Mouse (Mus musculus): ENCODE data around the gene Trim8.

Trim8 gene

DNA sequence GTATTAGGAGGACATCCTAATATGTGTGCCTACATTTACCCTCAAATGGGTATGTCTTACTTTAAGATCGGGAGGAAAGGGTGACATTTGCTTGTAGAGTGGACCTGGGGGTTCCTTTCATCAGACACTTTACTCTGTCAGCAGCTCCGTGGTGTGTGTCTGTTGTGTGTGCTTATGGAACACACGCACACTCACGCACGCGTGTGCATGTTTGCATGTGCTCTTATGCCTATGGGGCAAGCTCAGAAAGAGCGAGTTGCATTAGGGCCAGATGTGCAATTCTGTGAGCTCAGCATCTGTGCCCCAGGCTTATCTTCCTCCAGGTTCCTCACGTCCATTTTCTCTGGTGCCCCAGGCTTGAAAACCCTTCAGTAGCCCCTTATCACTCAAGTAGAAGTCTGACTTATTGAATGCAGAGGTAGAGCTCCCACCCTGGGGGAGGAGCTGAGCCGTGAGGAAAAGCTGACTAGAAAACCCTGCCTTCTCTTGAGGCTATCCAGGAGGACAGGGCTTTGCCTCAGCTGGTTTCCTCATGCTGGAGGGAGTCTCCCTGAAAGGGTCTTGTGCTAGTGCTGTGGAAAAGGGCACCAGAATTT is 3.4 kb downstream of the Trim8 start:
- DNase-seq (ENCODE audit: low spot score in 2 of 2), result no peak

DNA sequence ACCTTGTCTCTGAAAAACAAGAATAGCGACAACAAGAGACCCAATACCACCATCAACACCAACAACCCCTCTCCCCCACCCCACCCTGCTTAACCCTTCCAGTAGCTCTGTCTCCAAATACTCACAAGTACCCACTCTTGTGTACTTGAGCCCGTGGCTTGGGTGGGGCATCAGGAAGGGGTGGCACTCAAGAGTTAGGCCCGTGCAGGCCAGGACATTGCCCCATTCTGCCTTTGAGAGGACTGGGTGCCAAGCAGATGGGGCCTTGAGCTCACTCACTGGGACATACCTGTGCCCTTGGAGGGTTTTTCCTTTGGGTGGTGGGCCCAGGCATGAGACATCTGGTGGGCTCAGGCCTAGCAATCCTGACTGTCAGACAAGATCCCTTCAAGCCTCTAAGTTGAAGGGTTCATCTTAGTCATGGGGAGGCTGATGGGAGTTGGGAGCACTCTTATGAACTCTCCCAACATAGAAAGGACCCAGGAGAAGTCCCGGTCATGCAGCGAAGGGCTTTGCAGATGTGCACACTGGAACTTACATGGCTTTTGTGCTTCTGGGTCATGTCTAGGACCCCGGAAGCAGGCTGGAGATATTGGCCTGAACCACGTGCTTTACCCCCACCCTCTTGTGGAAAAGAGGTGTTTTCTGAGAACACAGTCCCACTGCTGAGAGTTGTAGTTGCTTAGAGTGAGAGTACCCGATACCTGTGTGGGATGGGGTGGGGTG is 4.3 kb downstream of the Trim8 start:
- DNase-seq (ENCODE audit: low spot score in 2 of 2), result no peak

DNA sequence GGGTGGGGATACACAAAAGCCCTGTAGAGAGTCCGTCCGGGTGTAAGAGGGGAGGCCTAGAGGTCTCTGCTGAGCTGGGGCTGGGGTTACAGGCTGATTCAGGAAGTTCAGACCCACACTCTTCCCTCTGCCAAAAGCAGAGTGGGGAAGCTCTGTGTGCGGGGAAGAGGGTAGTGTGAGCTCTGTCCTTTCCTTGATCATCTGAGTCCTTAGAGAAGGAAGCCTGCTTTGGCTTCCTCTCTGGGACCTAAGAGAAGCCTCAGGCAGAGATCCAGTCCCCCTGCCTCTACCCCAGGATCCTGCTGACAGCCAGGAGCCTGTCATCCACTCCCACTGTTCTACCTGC is 4.8 kb downstream of the Trim8 start:
- no peak for DNase-seq (ENCODE audit: low spot score in 2 of 2)

DNA sequence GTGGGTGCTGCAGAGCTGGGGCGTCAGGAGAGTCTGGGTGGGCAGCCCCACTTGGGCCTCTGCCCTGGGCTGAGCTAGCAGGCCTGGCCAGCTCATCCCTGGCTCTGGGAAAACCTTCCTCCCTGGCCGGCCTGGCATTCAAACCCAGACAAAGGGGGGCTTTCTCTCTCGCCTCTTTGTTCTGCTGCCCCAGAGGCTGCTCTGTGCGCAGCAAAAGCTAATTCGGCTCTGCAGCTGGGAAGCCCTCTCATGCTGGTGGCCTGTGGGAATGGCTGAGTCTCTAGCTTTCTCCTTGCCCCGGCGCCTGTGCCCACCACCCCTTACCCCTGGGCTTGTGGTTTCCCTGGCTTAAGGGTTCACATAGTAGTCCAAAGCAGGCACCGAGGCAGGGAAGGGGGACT is 5.7 kb downstream of the Trim8 start:
- DNase-seq (ENCODE audit: low spot score in 2 of 2), result no peak

DNA sequence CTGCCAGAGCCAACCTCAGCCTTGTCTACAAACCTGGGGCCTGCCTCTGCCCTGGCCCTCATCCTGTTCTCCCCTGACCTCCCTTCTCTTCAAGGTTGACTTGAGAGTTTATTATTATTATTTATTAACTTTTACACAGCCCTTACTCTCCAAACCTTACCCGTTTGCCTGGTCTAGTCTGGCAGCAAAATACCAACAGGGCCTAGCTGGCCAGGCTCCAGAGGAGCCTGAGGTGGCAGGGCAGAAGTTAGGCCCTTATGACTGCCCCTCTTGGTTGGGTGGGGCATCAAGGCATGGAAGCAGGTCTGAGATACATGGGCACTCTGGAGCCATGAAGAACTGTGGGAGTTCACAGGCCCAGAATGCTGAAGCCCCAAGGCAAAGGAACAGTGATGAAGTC is 6.3 kb downstream of the Trim8 start:
- DNase-seq (ENCODE audit: low spot score in 2 of 2), result no peak

DNA sequence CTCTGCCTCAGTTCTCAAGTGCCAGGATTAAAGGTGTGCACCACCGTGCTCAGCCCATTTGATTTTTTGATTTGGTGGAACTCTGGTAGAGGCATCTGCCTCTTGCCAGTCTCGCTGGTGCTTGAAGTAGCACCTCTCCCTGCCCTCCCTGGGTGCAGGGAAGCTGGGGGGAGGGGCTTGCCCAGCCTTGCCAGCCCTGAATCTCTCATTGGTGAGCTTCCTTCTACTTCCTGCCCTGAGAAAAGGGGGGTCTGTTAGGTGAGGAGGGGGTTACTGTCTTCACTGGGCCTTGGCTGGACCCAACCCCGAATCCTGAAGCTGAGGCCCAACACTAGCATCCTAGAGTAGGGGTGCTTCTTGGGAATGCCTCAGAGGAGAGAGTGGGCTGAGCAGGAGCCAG is 7.2 kb downstream of the Trim8 start:
- no peak for DNase-seq (ENCODE audit: low spot score in 2 of 2)

DNA sequence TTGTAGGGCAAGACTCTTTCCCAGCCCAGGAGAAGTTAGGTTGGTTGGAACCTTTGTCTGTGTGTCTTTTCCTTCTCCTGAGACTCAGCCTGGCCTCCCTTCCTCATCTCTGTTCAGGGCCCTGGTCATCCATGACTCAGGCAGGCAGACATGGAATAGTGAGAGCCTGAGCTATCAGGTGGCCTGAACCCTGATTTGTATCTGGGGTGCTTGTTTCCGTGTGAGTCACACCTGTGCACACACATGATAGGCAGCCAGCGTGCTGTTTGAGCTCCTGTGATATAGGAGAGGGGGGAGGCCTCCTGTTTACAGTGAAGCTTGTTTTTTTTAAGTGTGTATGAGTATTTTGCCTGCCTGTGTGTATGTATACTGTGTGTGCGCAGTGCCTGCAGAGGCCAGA is 7.7 kb downstream of the Trim8 start:
- DNase-seq (ENCODE audit: low spot score in 2 of 2), result no peak

DNA sequence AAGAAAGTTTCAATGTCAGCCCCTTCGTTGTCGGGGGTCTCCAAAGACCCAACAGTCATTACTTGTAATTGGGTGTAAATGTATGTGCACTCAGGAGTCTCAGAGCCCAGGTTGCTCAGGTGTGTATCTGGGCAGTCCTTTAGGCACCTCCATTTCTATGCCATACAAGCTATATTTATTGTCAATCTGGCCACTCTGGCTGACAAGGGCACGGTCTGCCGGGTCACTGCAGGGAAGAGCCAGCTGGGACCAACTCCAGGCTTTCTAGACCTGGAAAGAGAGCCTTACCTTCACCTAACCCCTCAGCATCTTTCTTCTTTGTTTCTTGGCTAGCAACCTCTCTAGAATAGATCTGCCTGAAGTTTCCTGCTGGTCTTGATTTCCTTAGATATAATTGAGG is 8.2 kb downstream of the Trim8 start:
- no peak for DNase-seq (ENCODE audit: low spot score in 2 of 2)

DNA sequence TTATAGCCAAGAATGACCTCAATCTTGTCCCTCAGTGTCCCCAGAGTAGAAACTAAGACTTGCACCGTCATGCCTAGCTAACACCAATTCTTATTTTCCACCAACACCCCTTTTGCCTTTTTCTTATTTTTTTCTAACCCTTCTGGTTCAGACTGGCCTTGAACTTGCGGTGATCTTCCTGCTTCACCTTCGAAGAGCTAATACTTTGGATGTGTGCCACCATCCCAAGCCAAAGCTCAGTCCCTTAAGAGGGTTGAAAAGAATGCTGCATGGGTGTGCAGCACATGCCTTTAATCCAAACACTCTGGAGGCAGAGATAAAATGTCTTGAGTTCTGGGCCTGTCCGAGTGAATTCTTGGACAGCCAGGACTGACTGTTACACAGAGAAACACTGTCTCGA is 8.9 kb downstream of the Trim8 start:
- DNase-seq (ENCODE audit: low spot score in 2 of 2), result no peak

DNA sequence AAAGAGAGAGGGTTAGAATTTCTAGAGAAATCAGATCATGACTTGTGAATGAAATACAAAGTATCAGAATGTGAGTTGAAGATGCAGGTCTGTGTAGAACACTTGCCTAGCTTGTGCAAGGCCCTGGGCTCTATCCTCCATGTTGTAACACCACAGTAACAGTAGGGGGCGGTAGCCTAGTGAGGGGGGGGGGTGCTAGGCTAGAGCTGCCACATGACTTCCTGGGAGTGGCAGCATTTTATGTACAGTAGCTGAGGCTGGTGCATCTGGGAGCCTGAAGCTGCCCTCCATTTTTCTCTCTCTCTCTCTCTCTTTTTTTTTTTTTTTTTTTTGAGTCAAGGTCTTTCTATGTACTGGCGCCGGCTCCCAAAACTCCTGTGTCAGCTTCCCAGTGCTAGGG is 9.3 kb downstream of the Trim8 start:
- peak in 1 of 2 experiments; percentile 37 for DNase-seq (ENCODE audit: low spot score in 2 of 2)

DNA sequence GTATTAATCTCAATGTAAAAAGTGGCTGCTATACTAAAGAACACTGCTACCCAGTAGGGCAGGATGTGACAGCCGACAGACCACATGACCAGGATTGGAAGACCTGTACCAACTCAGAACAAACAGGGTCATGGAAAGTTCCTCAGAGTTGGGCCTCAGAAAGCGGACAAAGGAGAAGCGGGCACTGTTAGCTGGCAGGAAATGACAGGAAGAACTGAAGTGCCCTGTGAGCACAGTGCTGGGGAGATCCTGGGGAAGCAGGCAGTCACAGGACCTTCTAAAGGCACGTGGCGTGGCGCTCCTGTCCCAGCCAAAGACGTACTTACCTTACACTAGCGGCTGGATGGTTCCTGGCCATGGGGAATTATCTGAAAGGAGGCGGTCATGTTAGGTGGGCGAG is 9.8 kb downstream of the Trim8 start:
- peak in 1 of 2 experiments; percentile 30 for DNase-seq (ENCODE audit: low spot score in 2 of 2)

DNA sequence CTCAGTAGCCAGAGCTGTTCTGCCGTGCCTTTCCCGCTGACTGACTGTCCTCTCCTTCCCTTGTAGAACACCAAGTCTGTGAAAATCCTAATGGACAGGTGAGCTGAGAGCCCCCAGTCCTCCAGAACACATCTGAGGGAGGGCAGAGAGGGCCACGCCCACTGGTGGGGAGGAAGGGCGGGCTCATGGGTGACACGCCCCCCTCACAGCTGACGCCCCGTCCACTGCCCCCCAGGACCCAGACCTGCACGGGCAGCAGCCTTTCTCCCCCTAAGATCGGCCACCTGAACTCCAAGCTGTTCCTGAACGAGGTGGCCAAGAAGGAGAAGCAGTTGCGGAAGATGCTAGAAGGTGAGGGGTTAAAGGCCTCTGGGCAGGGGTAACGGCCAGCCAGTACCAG is 12.9 kb downstream of the Trim8 start:
- no peak for DNase-seq (ENCODE audit: low spot score in 2 of 2)

DNA sequence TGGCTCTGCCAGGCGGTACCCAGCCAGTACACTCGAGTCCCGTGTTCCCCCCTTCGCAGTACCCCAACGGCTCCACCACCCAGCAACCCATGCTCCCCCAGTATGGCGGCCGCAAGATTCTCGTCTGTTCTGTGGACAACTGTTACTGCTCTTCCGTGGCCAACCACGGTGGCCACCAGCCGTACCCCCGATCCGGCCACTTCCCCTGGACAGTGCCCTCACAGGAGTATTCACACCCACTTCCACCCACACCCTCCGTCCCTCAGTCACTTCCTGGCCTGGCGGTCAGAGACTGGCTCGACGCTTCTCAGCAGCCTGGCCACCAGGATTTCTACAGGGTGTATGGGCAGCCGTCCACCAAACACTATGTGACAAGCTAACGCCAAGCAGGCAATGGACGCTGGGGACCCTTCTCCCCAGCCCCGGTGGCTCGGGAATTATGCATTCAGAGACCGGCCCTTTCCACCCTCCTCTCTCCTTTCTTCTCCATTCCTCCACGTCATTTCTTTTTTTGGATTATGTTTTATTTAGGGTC is 13.9 kb downstream of the Trim8 start:
- DNase-seq (ENCODE audit: low spot score in 2 of 2), result no peak

DNA sequence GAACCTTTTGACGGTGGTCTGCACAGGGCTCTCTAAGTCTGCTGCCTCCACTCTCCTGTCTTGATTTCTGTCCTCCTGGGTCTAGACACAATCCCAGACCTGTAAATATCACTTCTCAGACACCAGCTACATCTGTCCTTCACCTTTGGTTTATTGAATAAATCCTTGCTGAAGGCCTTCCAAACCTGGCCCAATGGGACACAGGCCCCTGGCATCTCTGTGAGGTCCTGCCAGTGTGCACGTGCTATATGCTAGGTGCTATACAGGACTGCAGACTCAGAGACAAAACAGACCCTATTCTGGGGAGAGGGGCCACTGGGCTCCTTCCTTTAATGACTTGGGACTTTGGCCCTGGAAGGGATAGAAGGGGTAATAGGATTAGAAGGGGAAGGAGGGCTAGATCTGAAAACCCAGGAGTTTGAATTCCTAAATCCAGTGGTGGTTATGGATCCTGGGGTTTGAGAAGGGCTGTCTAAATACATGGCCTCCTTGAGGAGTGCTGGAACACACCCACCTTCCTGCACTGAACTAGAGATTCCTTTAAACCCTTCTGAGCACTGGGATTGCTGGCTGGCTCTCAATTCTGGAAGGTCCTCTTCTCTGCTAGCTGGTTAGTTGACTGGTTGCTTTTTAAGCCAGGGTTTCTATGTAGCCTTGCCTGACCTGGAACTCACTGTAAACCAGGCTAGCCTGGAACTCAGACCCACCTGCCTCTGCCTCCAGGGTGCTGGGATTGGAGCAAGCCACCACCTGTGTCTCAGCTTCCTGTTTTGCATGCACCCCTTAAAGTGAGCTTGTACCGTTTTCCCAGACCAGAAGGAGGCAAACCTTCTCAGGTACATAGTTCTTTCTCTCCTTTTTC is 15.4 kb downstream of the Trim8 start:
- no peak for DNase-seq (ENCODE audit: low spot score in 2 of 2)

DNA sequence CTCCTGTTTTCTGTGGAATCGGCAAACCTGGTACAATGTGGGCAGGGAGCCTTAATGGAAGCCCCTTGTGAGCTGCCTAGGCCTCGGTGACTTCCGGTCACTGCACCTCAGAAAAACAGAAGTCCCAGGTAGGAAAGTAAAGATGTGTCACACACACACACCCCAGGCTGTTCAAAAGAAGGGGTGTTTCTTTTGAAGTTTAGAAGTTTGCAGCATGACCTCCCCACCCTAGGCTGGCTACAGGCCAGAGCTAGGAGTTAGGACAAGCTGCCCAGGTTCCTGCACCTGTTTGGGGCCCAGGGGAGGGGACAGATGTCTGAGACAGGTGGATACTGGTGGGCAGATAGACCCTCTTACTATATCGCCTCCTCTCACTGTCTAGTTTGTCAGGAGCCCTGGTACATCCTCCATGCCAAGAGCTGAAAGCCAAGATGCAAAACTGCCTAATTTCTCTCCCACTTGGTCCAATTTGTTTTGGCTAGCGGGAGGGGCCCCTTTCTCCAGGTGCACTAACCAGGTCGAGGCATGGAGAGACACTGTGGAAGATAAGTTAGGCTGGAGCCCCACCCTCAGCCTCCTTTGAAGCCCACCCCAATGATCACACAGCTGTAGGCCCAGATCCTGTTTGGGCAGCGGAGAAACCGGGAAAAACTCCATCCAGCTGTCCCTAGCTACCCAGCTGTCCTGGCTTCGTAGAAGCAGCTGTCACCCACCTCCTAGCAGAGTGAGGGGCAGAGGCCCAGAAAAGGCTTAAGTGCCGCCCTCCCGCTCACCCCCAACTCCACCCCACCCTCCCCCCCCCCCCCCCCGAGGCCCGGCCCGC is 16.2 kb downstream of the Trim8 start:
- DNase-seq (ENCODE audit: low spot score in 2 of 2), result no peak

DNA sequence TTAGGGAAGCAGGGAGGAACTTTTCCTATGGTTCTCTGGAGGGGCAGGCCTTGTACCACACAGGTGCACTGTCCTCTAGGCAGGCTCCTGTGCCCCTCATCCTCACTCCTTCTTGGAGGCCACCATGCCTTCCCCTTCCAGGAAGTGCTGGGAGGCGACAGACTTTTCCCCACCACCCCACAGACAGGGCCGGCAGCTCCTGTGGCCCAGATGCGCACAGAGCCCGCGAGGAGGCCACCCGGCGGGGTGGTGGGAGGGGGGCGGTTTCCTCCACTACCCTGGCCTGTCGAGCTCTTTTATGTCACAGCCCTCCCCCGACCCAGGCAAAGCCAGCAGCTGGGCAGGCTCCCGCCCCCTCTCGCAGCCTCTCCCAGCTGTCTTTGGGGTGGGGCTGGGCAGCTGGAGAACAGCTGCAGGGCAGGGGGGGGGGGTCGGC is 16.9 kb downstream of the Trim8 start:
- peak in 1 of 2 experiments; percentile 31 for DNase-seq (ENCODE audit: low spot score in 2 of 2)

DNA sequence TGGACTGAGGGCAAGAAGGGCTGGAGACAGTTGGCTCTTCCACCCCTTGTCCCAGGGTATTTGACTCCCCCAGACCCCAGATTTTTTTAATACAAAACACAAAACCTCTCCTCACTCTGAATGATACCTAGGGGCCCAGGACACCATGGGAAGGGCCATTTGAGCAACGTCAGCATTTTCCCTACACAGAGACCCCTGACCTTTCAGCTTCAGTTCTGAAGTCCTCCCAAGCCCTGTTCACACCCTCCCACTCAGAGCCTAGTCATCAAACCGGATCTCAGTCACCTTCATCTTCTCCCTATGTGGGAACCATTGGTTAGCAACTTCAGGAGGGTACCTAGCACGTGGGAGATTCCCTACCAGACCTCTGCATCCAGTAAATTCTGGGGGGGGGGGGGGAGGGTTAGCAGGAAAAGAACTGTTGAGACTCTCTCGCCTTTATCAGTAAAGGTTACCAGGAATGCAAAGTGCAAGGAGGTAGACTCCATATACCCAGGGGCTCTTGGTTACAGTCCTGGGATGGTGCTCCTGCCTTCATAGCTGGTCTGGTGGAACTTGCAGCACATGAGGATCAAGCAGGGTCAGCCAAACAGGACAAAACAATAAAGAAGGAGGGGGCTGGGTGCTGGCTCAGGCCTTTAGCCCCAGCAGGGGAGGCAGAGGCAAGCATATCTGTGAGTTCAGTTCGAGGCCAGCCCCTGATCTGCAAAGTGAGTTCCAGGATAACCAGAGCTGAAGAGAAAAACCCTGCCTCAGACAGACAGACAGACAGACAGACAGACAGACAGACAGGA is 17.5 kb downstream of the Trim8 start:
- DNase-seq (ENCODE audit: low spot score in 2 of 2), result no peak

DNA sequence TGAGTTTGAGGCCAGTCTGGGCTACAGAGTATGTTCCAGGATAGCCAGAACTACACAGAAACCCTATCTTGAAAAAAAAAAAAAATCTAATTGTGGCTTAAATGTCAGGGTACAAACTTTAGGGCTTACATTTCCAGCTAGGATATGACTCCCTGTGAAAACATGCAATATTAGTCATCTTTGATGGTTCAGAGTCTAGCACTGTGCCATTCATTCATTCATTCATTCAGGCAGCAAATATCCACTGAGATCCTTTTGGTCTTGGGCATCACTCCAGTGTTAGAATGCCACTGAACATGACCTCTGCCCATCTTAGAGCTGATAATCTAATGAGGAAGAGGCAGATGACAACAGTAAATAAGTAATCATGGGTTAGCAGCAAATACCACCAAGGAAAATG is 20.2 kb downstream of the Trim8 start:
- no peak for DNase-seq (ENCODE audit: low spot score in 2 of 2)

DNA sequence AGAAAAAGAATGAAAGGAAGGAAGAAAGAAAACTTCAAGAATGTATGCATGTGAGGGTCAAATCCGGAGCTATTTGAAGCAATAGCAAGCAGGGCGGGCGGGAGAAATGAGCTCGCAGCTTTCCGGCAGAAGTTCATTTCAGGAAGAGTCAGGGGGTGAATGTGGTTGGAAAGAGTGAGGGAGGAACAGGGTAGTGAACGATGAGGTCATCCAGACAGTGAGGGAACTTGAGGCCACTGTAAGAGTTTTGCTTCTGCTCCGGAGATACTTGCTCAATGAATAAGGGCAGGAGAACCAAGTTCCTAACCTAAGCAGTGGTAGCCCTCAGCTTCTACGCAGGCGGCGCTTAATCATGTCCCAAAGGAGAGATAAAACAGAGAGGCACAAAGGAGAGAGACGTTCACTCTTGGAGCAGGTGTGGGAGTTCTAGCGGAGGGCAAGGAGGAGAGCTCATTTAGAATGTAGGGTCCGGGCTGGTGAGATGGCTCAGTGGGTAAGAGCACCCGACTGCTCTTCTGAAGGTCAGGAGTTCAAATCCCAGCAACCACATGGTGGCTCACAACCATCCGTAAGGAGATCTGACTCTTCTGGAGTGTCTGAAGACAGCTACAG is 21.0 kb downstream of the Trim8 start:
- no peak for DNase-seq (ENCODE audit: low spot score in 2 of 2)

DNA sequence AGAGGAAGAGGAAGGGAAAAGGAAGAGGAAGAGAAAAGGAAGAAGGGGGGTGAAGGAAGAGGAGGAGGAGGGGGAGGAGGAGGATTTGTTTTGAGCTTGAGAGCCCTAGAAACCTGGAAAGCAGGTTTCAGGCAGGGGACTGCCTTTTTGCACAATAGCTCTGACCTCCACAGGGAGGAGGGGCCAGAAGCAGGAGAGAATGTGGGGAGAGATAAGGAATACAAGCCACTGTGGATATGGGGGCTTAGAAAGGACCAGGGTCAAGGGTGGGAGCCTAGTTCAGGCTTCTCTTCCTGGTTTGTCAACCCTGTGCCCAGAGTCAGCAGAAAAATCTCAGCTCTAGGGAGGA is 21.6 kb downstream of the Trim8 start:
- DNase-seq (ENCODE audit: low spot score in 2 of 2), result no peak

All from natural killer cell, adult 2 months (primary cell).